Comparison of ENCODE assay signal across 14 mouse cellular contexts in genomic region chr8:61306501-61307112, GRCm38 (mm10).
A peak's percentile ranks its signal among the peaks of the same experiment; 100 is the strongest.
DNase-seq lines count a peak whose midpoint lies in the region; ATAC-seq lines count a peak whose summit lies in the region.
"Had no signal": no experiment of that assay in that cellular context is flagged by ENCODE, and none has a peak within 500 bp of the region (broad histone marks: within the 10 kb centered on the region; RNA-seq: fewer than 3 reads in every experiment).

No protein-coding gene starts in this region.

- peak; percentile 87 for ATAC-seq in frontal cortex, adult (ENCODE audit: low TSS enrichment)

- DNase-seq in frontal cortex, postnatal 10 days (ENCODE audit: low spot score in 2 of 2), result no peak
- DNase-seq in left cerebral cortex, adult 18-20 months (ENCODE audit: low spot score in 2 of 2), result peak; percentile 38 to 73
- DNase-seq in left cerebral cortex, postnatal 10 days (ENCODE audit: extremely low spot score in 1 of 2, low spot score in 2 of 2), result no peak
- peak; percentile 35 to 39 for DNase-seq in frontal cortex, postnatal 25 days (ENCODE audit: low spot score in 2 of 2)
- peak; percentile 41 to 59 for DNase-seq in right cerebral cortex, postnatal 10 days (ENCODE audit: low spot score in 2 of 2)
- no peak for DNase-seq in cerebellum, postnatal 14 days
- DNase-seq in yolk sac, embryonic 10.5 days (ENCODE audit: low spot score), result no peak
- DNase-seq: cerebellum, adult 11 months; heart, adult 18-20 months; heart, postnatal 10 days; kidney, adult 11 months; kidney, postnatal 14 days; lung, postnatal 14 days had no signal

- intact Hi-C loops in left cerebral cortex, postnatal 10 days (cut with DNase I), result no loop called here

Comparison
In these comparisons a context has a peak if more than half of its experiments do, and no peak if none do; other contexts are left out.
1. DNase-seq: peak in left cerebral cortex, adult 18-20 months (2 of 2), frontal cortex, postnatal 25 days (2 of 2) and right cerebral cortex, postnatal 10 days (2 of 2); none in frontal cortex, postnatal 10 days (0 of 2), left cerebral cortex, postnatal 10 days (0 of 2), cerebellum, postnatal 14 days (0 of 2) and yolk sac, embryonic 10.5 days (single experiment).